10 mouse cellular contexts compared by ENCODE assay signal in the genomic region with DNA sequence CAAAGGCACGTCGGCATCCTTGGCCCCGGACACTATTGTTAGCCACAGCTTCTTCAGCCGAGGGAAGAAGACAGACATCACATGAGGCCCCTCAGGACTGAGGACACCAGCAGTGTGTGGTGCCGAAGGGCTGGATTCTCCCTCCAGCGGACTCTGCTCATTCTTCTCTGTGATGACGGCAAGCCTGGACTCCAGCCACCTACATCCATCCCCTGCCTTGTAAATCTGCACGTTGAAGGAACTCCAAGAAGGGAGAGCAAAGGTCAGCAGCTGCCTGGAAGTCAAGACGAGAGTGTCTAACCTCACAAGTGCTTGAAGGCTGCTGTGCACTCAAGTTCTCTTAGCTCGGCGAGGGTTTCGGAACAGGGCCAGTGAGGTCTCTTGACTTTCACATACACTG. TPM values are rescaled to one million over a fixed set of nuclear protein-coding genes. Genes with fewer than 3 reads are reported as not detected.
A peak's percentile ranks its signal among the peaks of the same experiment; 100 is the strongest.
DNase-seq lines count a peak whose midpoint lies in the region.
"Had no signal": no experiment of that assay in that cellular context is flagged by ENCODE, and none has a peak within 500 bp of the region (broad histone marks: within the 10 kb centered on the region; RNA-seq: fewer than 3 reads in every experiment).

No protein-coding gene starts in this region.

- peak; percentile 3 for DNase-seq in adrenal gland, postnatal 10 days
- DNase-seq in adrenal gland, postnatal 25 days = no peak
- peak; percentile 72 for DNase-seq in heart, adult 11 months
- no peak for DNase-seq in heart, adult 8-10 months (ENCODE audit: low spot score)
- peak; percentile 8 for DNase-seq in ovary, postnatal 14 days (ENCODE audit: low spot score)
- DNase-seq in ovary, adult 18-20 months (ENCODE audit: low spot score) = no peak
- peak; percentile 46 to 53 for DNase-seq in kidney, postnatal 4 days
- no peak for DNase-seq in thymus, postnatal 0 days (ENCODE audit: low spot score)
- DNase-seq: lung, adult 2 months; thymus, postnatal 36 days had no signal

RNA-seq across cellular contexts. Expression of a gene that starts 40.8 kb away (rescaled TPM):
- under 1 TPM in 1 of 2 experiments, not detected in 1; 0.30 TPM for total RNA-seq in adrenal gland, postnatal 10 days (2021)
- total RNA-seq in adrenal gland, postnatal 25 days (2021) = not detected in 2 replicates
- total RNA-seq in heart, adult 8-10 months (2022) = not detected
- 0.84 and 1.9 TPM in 2 replicates for polyA plus RNA-seq in thymus, postnatal 0 days (2015; fragmentation: Nextera tagmentation; extraction: Ambion mirVana)

Comparison
In these comparisons a context has a peak if more than half of its experiments do, and no peak if none do; other contexts are left out.
1. DNase-seq: peak in adrenal gland, postnatal 10 days (single experiment), heart, adult 11 months (single experiment), ovary, postnatal 14 days (single experiment) and kidney, postnatal 4 days (2 of 2); none in adrenal gland, postnatal 25 days (single experiment), heart, adult 8-10 months (single experiment), ovary, adult 18-20 months (single experiment) and thymus, postnatal 0 days (single experiment).